Mouse (Mus musculus) adrenal gland, postnatal 36 days (tissue): ENCODE data around the gene Gm20869. TPM values are rescaled to one million over a fixed set of nuclear protein-coding genes. Genes with fewer than 3 reads are reported as not detected.
"Not testable (repeated sequence)": the region's sequence is repeated elsewhere in the genome, so short reads cannot be mapped to it uniquely, and the experiment has no call there.

Experiments
- DNase-seq, 2 experiments: peaks; one replicate each; pipeline ENCODE4 v3.0.0; 2021; ENCODE audit warnings: mixed read lengths in 1 of 2
- long read RNA-seq, 2 experiments: library from polyadenylated mRNA; stranded (forward); transcript quantifications; one replicate each; pipeline ENCODE4 v2.0.0; 2021; ENCODE audit warnings: borderline sequencing depth in 2 of 2
- total RNA-seq, 2 experiments: library from RNA; stranded (reverse); gene quantifications; 2 replicates each; pipeline ENCODE4 v1.2.3; 2021

The Gm20869 gene
- total RNA-seq: not detected
- long read RNA-seq, experiment 1: 0 reads
- long read RNA-seq, experiment 2: 0 reads

DNA sequence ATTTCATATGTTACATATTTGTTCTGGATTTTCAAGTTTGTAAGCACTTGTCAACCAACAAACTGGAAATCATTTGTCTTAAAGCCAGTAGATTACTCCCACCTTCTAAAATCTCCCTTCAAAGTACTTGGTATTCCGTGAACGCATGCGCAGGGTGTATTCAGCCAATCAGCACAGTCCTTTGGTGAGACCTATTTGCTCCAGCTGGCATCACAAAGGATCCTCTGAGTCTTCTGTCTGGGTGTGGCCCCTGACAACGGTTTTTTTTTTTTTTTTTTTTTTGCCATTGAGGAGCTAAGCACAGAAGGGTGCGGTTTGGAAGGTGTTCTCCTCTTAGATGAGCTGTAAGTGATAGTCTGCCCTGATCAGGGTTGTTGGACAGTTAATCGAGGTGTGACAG, at the start of gene Gm20869:
Gene Gm20869, plus strand, starts transcription at position 301 of the 400 bp plus-strand sequence.
- not testable (repeated sequence) for DNase-seq

Other genes with a start within 250 kb of the Gm20869 start
- not detected for gene Gm20870, start 222.6 kb downstream of the Gm20869 start, total RNA-seq